Mouse (Mus musculus) myocyte (in vitro differentiated cells): ENCODE measurements around the gene Fam172a.

ENCODE experiments used
- CEBPB ChIP-seq: IDR thresholded peaks from 2 replicates; pipeline ENCODE4 v1.6.1; 2011; ENCODE audit warnings: mild to moderate bottlenecking, moderate library complexity; ENCODE audit not compliant: poor library complexity, insufficient read depth, severe bottlenecking
- E2F4 ChIP-seq: IDR thresholded peaks from one replicate; pipeline ENCODE4 v1.6.1; 2011; ENCODE audit warnings: mild to moderate bottlenecking, control low read depth, moderate library complexity; ENCODE audit not compliant: insufficient read depth
- MAX ChIP-seq: IDR thresholded peaks from one replicate; pipeline ENCODE4 v1.6.1; 2011; ENCODE audit warnings: low read depth, mild to moderate bottlenecking, control low read depth
- MYOD1 ChIP-seq, 3 experiments: IDR thresholded peaks; one replicate each; pipeline ENCODE4 v1.6.1; 2011; ENCODE audit warnings: control low read depth in 2 of 3, low read depth in 2 of 3, mild to moderate bottlenecking in 2 of 3, moderate library complexity in 1 of 3; ENCODE audit not compliant: insufficient read length in 2 of 3, control insufficient read depth in 1 of 3
- MYOG ChIP-seq, 3 experiments: IDR thresholded peaks; one replicate each; pipeline ENCODE4 v1.6.1; 2011; ENCODE audit warnings: control low read depth in 2 of 3, low read depth in 2 of 3, mild to moderate bottlenecking in 2 of 3; ENCODE audit not compliant: insufficient read length in 2 of 3, control insufficient read depth in 1 of 3, insufficient read depth in 1 of 3
- POLR2A ChIP-seq: IDR thresholded peaks from one replicate; pipeline ENCODE4 v1.6.1; 2011; ENCODE audit warnings: low read depth, mild to moderate bottlenecking, control low read depth, moderate library complexity; ENCODE audit not compliant: insufficient read length
- POLR2AphosphoS2 ChIP-seq: IDR thresholded peaks from one replicate; pipeline ENCODE4 v1.6.1; 2011; ENCODE audit warnings: low read depth, control low read depth; ENCODE audit not compliant: insufficient read length
- REST ChIP-seq: IDR thresholded peaks from one replicate; pipeline ENCODE4 v1.6.1; 2011; ENCODE audit warnings: mild to moderate bottlenecking, control low read depth, moderate library complexity; ENCODE audit not compliant: insufficient read depth, insufficient read length
- TCF12 ChIP-seq: IDR thresholded peaks from one replicate; pipeline ENCODE4 v1.6.1; 2011; ENCODE audit warnings: mild to moderate bottlenecking, control low read depth; ENCODE audit not compliant: poor library complexity, insufficient read depth, severe bottlenecking
- TCF3 ChIP-seq: IDR thresholded peaks from one replicate; pipeline ENCODE4 v1.6.1; 2011; ENCODE audit warnings: low read depth, control low read depth; ENCODE audit not compliant: insufficient read length
- USF1 ChIP-seq: IDR thresholded peaks from one replicate; pipeline ENCODE4 v1.6.1; 2011; ENCODE audit warnings: low read depth, mild to moderate bottlenecking, control low read depth, moderate library complexity

DNA sequence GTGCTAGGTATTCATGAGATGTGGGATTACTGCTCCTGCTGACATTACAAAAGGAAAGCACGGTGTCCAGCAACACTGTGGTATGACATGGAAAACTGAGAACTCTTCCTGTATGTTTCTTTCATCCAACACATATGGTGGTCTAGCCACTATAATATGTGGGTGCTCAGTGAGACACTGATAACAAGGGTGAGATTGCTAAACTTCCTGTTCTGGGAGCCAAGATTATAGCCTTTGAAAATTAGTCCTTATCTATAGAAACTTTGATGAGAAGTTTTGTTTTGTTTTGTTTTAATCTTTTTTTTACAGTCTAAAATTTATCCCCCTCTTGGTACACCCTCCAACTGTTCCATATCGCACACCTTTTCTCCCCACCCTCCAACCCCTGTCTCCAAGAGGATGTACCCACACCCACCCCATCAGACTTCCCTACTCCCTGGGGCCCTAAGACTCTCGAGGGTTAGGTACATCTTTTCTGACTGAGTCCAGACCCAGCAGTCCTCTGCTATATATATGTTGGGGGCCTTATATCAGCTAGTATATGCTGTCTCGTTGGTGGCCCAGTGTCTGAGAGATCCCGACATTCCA, 397.1 kb downstream of the Fam172a start:
- TF ChIP-seq E2F4 (no peak), USF1 (no peak), REST (no peak), MAX (no peak), POLR2AphosphoS2 (no peak), POLR2A (no peak), MYOG (IDR thresholded peaks at IDR 0.05; ENCODE audit: control insufficient read depth in 1 of 3, insufficient read depth in 1 of 3, insufficient read length in 2 of 3, low read depth in 2 of 3) (no peak), CEBPB (no peak), TCF12 (no peak), TCF3 (no peak), MYOD1 (IDR thresholded peaks at IDR 0.05; ENCODE audit: control insufficient read depth in 1 of 3, insufficient read length in 2 of 3, low read depth in 2 of 3) (no peak)
